Mouse (Mus musculus) lung, embryonic 16.5 days (tissue): ENCODE measurements around the gene Kcnk3. TPM values are rescaled to one million over a fixed set of nuclear protein-coding genes. Genes with fewer than 3 reads are reported as not detected.

Source experiments
- microRNA-seq: library from miRNA; unstranded; fragments of <30 nt; microRNA quantifications from one replicate; pipeline ENCODE4, GENCODE M21; 2016
- polyA plus RNA-seq: library from polyadenylated mRNA; unstranded; fragments of >200 nt; fragmentation: Nextera tagmentation; extraction: Ambion mirVana; gene quantifications from 2 replicates; pipeline ENCODE4 v1.2.1, GENCODE M21; 2015

Kcnk3 gene
- polyA plus RNA-seq, 1 experiment from 2014 or later = 15.3 TPM

Small RNAs within 50 kb of the gene (microRNA-seq; reads per million reads assigned to microRNA genes)
- not detected for gene Mir5625

Other genes starting within 250 kb of the Kcnk3 start
- 0.68 and 0.84 TPM in 2 replicates for gene Otof, start 126.2 kb upstream of the Kcnk3 start, polyA plus RNA-seq
- gene 1700001C02Rik, start 122.1 kb upstream of the Kcnk3 start, polyA plus RNA-seq = 7.9 and 13.3 TPM in 2 replicates
- not detected in 2 replicates for gene Cib4, start 42.3 kb upstream of the Kcnk3 start, polyA plus RNA-seq
- 26.9 and 28.2 TPM in 2 replicates for gene Slc35f6, start 59.8 kb downstream of the Kcnk3 start, polyA plus RNA-seq
- gene Cenpa, start 78.6 kb downstream of the Kcnk3 start, polyA plus RNA-seq = 280 and 298 TPM in 2 replicates
- gene Dpysl5, start 123.4 kb downstream of the Kcnk3 start, polyA plus RNA-seq = 4.7 and 4.8 TPM in 2 replicates
- gene Mapre3, start 226.5 kb downstream of the Kcnk3 start, polyA plus RNA-seq = 22.4 and 25.4 TPM in 2 replicates